Mouse (Mus musculus) small intestine, adult 2 months (tissue): Measurements from ENCODE around the gene Gsdme.

ENCODE experiments used
- CTCF ChIP-seq: fragments of 200-500 bp; IDR thresholded peaks from 2 replicates; pipeline ENCODE4 v1.5.1; 2012; ENCODE audit warnings: low read depth, mild to moderate bottlenecking, control low read depth, inconsistent platforms, low read length, moderate library complexity, mixed read lengths; ENCODE audit not compliant: insufficient replicate concordance, insufficient read length; ENCODE audit errors: extremely low read depth
- POLR2A ChIP-seq: fragments of 200-500 bp; IDR thresholded peaks from 2 replicates; pipeline ENCODE4 v1.6.1; 2012; ENCODE audit warnings: low read depth, mild to moderate bottlenecking, control low read depth, inconsistent platforms, low read length, moderate library complexity

DNA sequence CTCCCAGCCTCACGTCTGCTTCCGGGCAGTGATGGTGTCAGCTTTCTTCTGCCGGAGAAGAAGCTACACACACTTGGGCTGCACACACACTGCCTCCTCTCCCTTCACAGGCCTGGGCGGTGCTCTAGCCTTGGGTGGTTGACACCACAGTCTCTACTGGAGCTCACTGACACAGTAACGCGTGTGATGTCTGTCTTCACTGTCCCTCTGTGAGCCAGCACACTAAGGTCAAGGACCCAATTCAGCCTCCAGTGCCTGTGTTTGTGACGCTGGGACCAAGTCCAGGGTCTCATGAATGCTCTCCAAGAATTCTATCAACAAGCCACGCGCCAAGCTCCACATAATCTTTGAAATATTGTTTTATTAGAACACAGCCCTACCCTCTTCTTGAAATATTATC lies 34.0 kb upstream of the Gsdme start:
- TF ChIP-seq CTCF (no peak), POLR2A (no peak)
